Mouse (Mus musculus): ENCODE data around the gene Zfp652.

- no peak for TF ChIP-seq GATA1 (IDR thresholded peaks at IDR 0.05; ENCODE audit: borderline replicate concordance, low read length)
- no peak for TF ChIP-seq FLI1 (IDR thresholded peaks at IDR 0.05; ENCODE audit: low read length)
These were observed 6.9 kb downstream of the Zfp652 start for GRCm38 (mm10) chr11:95719356-95719755.

Data from megakaryocyte, embryonic 14.5 days (primary cell).